Mouse (Mus musculus) lung, embryonic 15.5 days (tissue): ENCODE data around the gene 2310034G01Rik. TPM values are rescaled to one million over a fixed set of nuclear protein-coding genes. Genes with fewer than 3 reads are reported as not detected.

Source experiments
- ATAC-seq: fragments of 200-750 bp; cut with Nextera tagmentation; 2 replicates; pipeline ENCODE4 v1.8.0; 2017; ENCODE audit warnings: moderate number of reproducible peaks, borderline replicate concordance; ENCODE audit not compliant: low FRiP score, low TSS enrichment; ENCODE audit errors: extremely low read depth
- H3K27ac ChIP-seq: fragments of 300-500 bp; sonication (generic); 2 replicates; pipeline ENCODE4 v1.5.1; 2015; ENCODE audit warnings: moderate library complexity, mild to moderate bottlenecking, inconsistent platforms
- H3K27me3 ChIP-seq: fragments of 300-500 bp; sonication (generic); 2 replicates; pipeline ENCODE4 v1.6.1; 2015; ENCODE audit warnings: inconsistent platforms
- H3K36me3 ChIP-seq: fragments of 300-500 bp; sonication (generic); 2 replicates; pipeline ENCODE4 v1.6.1; 2015; ENCODE audit warnings: inconsistent platforms
- H3K4me1 ChIP-seq: fragments of 300-500 bp; sonication (generic); 2 replicates; pipeline ENCODE4 v1.6.1; 2015; ENCODE audit warnings: inconsistent platforms
- H3K4me2 ChIP-seq: fragments of 300-500 bp; sonication (generic); 2 replicates; pipeline ENCODE4 v1.6.1; 2015; ENCODE audit warnings: inconsistent platforms, mild to moderate bottlenecking, moderate library complexity
- H3K4me3 ChIP-seq: fragments of 300-500 bp; sonication (generic); 2 replicates; pipeline ENCODE4 v1.5.1; 2015; ENCODE audit warnings: mild to moderate bottlenecking, inconsistent platforms
- H3K9ac ChIP-seq: fragments of 300-500 bp; sonication (generic); 2 replicates; pipeline ENCODE4 v1.6.1; 2015; ENCODE audit warnings: inconsistent platforms
- H3K9me3 ChIP-seq: fragments of 300-500 bp; sonication (generic); 2 replicates; pipeline ENCODE4 v1.6.1; 2016; ENCODE audit warnings: inconsistent platforms
- WGBS: fragments of 180-500 bp; shearing (Covaris S2); methylation state at CpG from one replicate; pipeline ENCODE4 v1.1.7; 2015; 5-methylcytosine and 5-hydroxymethylcytosine counted together
- polyA plus RNA-seq: library from polyadenylated mRNA; unstranded; fragments of >200 nt; fragmentation: Nextera tagmentation; extraction: Ambion mirVana; gene quantifications from 2 replicates; pipeline ENCODE4 v1.2.1, GENCODE M21; 2015

Gene 2310034G01Rik
- polyA plus RNA-seq, 1 experiment from 2014 or later, result 2.0 TPM

DNA sequence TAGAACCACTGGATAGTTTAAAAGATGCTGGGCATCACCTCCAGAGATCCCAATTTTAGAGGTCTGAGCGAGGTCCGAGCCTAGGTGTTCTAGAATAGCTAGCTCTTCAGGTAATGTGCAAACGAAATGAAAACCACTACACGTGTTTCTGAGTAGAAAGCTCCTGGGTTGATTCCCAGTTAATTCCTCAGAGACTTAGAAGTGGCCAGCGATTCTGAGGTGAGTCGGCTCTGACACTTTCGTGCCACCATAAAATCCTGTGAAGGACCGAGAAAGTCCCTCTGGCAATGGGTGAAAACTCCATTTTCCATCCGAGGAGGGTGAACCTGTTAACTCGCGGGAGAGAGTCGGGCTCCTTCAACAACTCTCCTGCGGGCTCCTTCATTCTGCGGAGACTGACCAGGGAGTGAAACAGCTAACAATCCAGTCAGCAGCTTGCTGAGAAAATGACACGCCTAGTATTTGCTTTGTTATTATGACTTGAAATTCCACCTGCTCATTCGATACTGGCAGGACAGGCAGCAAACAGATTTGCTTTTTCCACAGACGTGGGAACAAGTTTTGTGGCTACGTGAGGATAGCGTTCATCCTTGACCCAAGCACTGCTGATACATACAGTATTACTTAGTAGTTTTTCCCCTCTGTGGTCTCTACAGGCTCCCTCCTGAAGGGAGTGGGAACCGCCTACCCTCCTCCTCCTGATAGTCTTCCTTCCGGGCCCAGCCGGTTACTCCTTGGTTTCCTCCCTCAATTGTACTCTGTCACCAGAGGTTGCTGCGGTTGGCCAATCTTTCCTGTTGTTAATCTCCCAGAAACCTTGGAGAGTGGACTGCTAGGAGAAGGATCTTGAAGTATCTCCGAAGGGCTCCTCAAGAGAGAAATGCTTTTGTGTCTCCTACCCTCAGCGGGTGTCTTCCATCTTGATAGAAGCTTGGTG lies 7.5 kb upstream of the 2310034G01Rik start:
- 18% methylated on average over 25 of the region's 25 CpGs for WGBS
- H3K4me1 ChIP-seq, result peaks cover 15% of the 10 kb centered on the region; the same call in 1 of the 2 replicates
- peak overlapping the region; percentile 80 for H3K4me2 ChIP-seq
- no peak for ATAC-seq
- H3K27ac ChIP-seq, result peak overlapping the region; percentile 67
- H3K36me3 ChIP-seq, result no peaks in the 10 kb centered on the region
- H3K4me3 ChIP-seq, result peak overlapping the region; percentile 51
- H3K9ac ChIP-seq, result peak overlapping the region; percentile 42
- peaks cover 18% of the 10 kb centered on the region; the same call in 1 of the 2 replicates for H3K27me3 ChIP-seq
- no peaks in the 10 kb centered on the region for H3K9me3 ChIP-seq

DNA sequence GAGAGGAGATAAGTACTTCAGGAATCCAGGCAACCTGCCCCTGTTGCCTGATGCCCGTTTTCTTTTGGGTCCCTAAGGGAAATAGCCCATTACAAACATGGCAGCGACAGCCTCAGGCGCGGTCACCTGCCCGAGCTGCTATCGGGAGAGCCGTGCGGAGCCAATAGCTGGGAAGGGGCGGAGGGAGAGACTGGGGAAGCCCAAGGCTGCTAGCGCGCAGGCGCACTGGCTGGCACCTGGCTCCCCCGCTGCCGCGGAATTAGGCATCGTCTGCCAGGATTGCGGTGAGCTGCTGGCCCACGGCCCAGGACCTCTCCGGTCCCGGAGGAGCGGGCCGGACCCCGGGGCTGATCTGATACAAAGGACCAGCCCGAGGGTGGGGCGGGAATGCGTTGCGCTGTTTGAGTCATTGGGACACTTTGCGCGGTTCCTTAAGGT lies 6.6 kb upstream of the 2310034G01Rik start:
- peaks cover 15% of the 10 kb centered on the region; the same call in 1 of the 2 replicates for H3K4me1 ChIP-seq
- peak overlapping the region; percentile 42 for H3K9ac ChIP-seq
- peaks cover 18% of the 10 kb centered on the region; the same call in 1 of the 2 replicates for H3K27me3 ChIP-seq
- H3K4me3 ChIP-seq, result peak overlapping the region; percentile 51
- no peaks in the 10 kb centered on the region for H3K9me3 ChIP-seq
- peak overlapping the region; percentile 80 for H3K4me2 ChIP-seq
- WGBS, result under 1% methylated on average over 29 of the region's 29 CpGs
- H3K27ac ChIP-seq, result peak overlapping the region; percentile 67; the same call in 1 of the 2 replicates
- H3K36me3 ChIP-seq, result no peaks in the 10 kb centered on the region
- ATAC-seq, result peak; percentile 82; the same call in 1 of the 2 replicates

DNA sequence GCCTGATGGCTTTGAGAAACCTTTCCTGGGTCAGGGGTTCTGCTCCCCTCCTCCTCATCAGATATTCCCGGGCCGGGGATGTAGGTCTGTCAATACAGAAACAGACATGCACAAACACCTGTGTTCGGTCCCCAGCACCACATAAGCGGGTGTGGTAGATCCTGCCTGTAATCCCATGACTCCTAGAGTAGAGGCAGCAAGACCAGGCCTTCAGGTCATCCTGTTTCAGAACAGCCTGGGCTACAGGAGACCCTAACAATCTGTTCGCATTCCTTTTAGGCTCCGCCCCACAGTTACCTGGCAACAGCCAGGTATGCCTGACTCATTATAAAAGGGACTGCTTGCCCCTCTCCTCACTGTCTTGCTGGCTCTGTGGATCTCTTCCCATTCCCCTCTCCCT lies 552 bp downstream of the 2310034G01Rik start:
- Histone ChIP-seq H3K27ac (peak overlapping the region; percentile 80), H3K27me3 (0 out of 2 replicates have a peak, but pooled peaks cover 3% of the 10 kb centered on the region), H3K4me2 (peak overlapping the region; percentile 91), H3K9ac (peak overlapping the region; percentile 68), H3K4me1 (peaks cover 20% of the 10 kb centered on the region), H3K9me3 (no peaks in the 10 kb centered on the region), H3K36me3 (no peaks in the 10 kb centered on the region), H3K4me3 (peak overlapping the region; percentile 62)
- ATAC-seq, result 0 out of 2 replicates have a peak, but pooled peaks have one; percentile 12
- WGBS, result 26% methylated on average over 6 of the region's 6 CpGs

DNA sequence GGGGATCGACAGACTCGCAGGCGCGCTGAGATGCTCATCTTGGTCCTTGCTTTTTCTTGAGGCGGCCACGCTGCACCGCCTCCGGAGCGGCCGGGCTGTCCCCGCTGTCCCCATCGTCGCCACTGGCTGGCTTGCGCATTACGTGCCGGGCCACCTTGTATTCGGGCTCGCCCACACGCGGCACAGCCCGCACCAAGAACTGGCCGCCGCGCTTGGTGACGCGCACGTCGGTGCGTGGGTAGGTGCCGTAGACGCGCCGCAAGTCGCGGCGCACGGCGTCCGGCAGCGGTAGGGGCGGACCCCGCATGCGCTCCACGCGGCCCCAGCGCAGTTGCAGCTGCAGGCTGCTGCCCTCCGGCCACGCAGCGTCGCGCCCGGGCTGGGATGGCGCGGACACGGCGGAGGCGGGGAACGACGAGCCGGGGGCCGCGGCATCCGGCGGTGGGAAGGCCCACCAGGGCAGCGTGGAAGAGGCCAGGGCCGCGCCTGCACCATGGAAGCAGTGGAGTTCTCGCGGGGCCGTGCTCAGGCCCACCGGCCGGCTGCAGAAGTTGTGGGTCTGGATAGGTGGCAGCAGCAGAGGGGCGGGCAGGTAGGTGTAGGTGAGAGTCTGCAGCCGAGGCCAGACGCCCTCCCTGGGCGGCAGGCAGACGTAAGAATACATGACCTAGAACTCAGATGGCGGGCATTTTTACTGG lies 1.2 kb downstream of the 2310034G01Rik start:
- peak overlapping the region; percentile 68 for H3K9ac ChIP-seq
- H3K4me1 ChIP-seq, result peaks cover 20% of the 10 kb centered on the region
- no peaks in the 10 kb centered on the region for H3K9me3 ChIP-seq
- peak overlapping the region; percentile 91 for H3K4me2 ChIP-seq
- no peaks in the 10 kb centered on the region for H3K36me3 ChIP-seq
- peak overlapping the region; percentile 80 for H3K27ac ChIP-seq
- H3K27me3 ChIP-seq, result 0 out of 2 replicates have a peak, but pooled peaks cover 3% of the 10 kb centered on the region
- peak overlapping the region; percentile 62 for H3K4me3 ChIP-seq
- WGBS, result under 1% methylated on average over 78 of the region's 78 CpGs
- ATAC-seq, result peak; percentile 83

DNA sequence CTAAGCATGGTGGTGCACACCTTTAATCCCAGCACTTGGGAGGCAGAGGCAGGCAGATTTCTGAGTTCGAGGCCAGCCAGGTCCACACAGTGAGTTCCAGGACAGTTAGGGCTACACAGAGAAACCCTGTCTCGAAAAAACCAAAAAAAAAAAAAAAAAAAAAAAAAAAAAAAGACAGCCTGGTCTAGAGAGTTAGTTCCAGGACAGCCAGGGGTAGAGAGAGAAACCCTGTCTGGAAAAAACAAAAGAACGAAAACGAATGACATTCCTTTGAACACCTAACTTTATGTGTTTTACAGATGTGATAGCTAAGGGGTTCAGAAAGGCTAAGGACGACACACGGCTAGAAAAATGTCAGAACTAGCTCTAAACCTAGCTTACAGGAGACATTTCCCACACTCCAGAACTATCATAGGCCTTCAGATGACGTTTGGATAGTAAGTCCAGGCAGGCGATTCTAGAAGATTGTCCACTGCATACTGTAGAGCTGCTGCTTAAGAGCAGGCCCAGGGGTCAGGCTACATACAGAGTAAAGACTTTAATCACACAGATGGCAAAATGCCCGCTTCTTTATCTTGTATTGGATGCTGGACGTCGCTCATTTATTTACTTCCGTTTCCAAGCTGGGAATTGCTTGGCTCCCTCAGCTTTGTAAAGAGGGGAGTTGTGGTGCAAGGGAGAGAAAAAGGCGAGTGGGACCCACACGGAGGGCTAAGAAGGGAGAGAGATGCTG lies 2.0 kb downstream of the 2310034G01Rik start:
- peaks cover 6% of the 10 kb centered on the region; the same call in 1 of the 2 replicates for H3K27me3 ChIP-seq
- H3K9me3 ChIP-seq, result no peaks in the 10 kb centered on the region
- H3K27ac ChIP-seq, result peak overlapping the region; percentile 80
- ATAC-seq, result no peak; the same call in 1 of the 2 replicates
- H3K9ac ChIP-seq, result peak overlapping the region; percentile 68
- H3K4me1 ChIP-seq, result peaks cover 20% of the 10 kb centered on the region
- 28% methylated on average over 14 of the region's 14 CpGs for WGBS
- H3K4me3 ChIP-seq, result peak overlapping the region; percentile 62
- peak overlapping the region; percentile 91 for H3K4me2 ChIP-seq
- H3K36me3 ChIP-seq, result no peaks in the 10 kb centered on the region

DNA sequence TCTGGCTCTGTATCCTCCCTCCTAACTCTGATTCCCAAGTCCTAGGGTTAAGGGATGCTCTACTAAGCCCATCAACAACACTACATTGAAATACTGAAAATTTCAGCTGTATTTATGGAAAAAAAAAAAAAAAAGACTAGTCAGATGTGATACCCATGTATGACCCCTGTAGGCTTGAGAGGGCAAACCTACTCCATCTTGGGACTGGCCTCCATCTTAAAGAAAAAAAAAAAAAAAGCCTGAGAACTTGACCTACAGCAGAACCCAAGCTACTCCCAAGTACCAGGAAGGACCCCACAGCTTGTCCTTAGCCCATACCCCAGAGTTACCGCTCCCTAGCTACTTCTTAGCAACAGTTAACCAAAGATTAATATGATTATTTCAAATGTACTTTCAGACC lies 3.0 kb downstream of the 2310034G01Rik start:
- no peak for ATAC-seq
- Histone ChIP-seq H3K4me2 (no peak overlapping the region), H3K36me3 (no peaks in the 10 kb centered on the region), H3K4me3 (no peak overlapping the region), H3K9ac (no peak overlapping the region), H3K27ac (no peak overlapping the region), H3K4me1 (peaks cover 20% of the 10 kb centered on the region), H3K9me3 (no peaks in the 10 kb centered on the region), H3K27me3 (peaks cover 6% of the 10 kb centered on the region; the same call in 1 of the 2 replicates)
- WGBS, result 91% methylated on average over 1 of the region's 1 CpGs

DNA sequence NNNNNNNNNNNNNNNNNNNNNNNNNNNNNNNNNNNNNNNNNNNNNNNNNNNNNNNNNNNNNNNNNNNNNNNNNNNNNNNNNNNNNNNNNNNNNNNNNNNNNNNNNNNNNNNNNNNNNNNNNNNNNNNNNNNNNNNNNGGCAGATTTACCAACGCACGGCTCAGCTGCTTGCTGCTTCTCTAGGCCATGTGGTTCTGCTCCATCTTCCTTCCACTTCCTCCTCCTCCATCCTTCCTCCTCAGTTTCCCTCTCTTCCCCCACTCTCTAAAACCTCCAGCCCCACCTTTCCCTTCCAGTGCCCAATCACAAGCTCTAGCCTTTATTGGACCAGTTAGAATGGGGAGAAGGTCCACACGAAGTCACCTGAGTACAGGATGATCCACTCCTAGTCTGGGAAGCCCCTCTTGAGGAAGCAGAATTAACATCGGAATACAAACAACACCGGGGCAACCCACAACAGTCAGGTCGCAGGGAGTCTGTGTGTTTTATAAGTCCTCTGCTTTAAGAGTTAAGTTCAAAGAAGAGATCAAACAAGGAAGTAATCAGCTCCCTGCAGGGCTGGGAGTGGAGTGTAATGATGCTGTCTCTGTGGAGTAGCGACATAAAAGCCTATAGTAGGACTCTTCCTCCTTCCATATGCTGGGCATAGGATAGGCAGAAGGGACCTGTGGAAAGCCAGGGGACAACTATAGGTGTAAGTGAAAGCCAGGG lies 5.2 kb downstream of the 2310034G01Rik start:
- Histone ChIP-seq H3K4me1 (peaks cover 14% of the 10 kb centered on the region), H3K36me3 (no peaks in the 10 kb centered on the region), H3K27ac (no peak overlapping the region), H3K9me3 (no peaks in the 10 kb centered on the region), H3K4me2 (no peak overlapping the region), H3K4me3 (no peak overlapping the region), H3K27me3 (peaks cover 6% of the 10 kb centered on the region; the same call in 1 of the 2 replicates), H3K9ac (no peak overlapping the region)
- no peak for ATAC-seq
- 16% methylated on average over 7 of the region's 7 CpGs for WGBS

DNA sequence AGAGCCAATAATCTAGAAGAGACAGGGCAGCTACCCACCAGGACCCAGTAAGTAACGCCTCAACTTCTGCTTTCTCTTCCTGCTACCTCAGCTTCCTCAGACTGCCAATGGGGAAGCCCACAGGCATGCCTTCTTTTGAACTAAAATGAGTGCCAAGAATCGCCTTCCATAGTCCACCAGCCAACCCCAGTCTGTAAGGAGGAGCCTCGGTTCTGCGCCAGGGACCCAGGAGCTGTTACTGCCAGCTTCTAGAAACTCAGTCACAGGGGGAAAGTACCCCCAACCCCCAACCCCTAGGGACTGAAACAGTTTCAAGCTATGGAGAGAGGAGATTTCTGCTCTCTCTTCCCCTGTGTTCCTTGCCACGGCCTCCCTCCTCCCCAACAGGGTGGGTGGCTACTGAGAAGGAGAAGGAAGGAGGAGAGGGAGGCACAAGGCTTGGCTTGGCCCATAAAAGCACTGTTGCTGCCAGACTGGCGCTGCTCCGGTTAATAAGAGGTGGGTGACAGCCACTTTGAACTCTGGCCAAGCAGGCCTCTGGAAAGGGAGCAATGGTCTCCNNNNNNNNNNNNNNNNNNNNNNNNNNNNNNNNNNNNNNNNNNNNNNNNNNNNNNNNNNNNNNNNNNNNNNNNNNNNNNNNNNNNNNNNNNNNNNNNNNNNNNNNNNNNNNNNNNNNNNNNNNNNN lies 10.7 kb downstream of the 2310034G01Rik start:
- Histone ChIP-seq H3K9ac (no peak overlapping the region), H3K9me3 (no peaks in the 10 kb centered on the region), H3K4me3 (peak overlapping the region; percentile 85; the same call in 1 of the 2 replicates), H3K36me3 (no peaks in the 10 kb centered on the region), H3K4me1 (peaks cover 23% of the 10 kb centered on the region), H3K27me3 (peaks cover 3% of the 10 kb centered on the region; the same call in 1 of the 2 replicates), H3K4me2 (peak overlapping the region; percentile 47), H3K27ac (peak overlapping the region; percentile 41)
- ATAC-seq, result peak; percentile 12; the same call in 1 of the 2 replicates
- 58% methylated on average over 7 of the region's 7 CpGs for whole genome bisulfite sequencing

DNA sequence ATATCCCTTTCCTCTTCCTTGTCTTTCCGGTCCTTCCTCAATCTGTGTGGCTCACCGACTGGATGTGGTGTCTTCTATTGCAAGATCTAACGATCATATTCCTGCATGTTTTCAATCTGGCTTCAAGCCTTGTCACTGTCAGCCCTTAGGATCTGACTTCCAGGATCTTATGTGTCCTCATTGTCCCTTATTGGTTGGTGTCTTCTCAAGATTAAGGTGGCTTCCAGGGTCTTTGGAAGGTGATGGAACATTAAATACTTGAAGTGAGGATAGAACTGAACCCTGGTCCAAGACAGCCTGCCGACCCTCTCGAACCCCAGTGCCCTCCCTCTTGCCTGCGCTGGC lies 11.2 kb downstream of the 2310034G01Rik start:
- no peaks in the 10 kb centered on the region for H3K36me3 ChIP-seq
- peak; percentile 17; the same call in 1 of the 2 replicates for ATAC-seq
- peak overlapping the region; percentile 41 for H3K27ac ChIP-seq
- H3K4me3 ChIP-seq, result peak overlapping the region; percentile 85
- H3K9me3 ChIP-seq, result no peaks in the 10 kb centered on the region
- H3K4me2 ChIP-seq, result peak overlapping the region; percentile 47
- WGBS, result 45% methylated on average over 6 of the region's 6 CpGs
- peaks cover 23% of the 10 kb centered on the region for H3K4me1 ChIP-seq
- 0 out of 2 replicates have a peak overlapping the region, but pooled peaks have one; percentile 22 for H3K9ac ChIP-seq
- H3K27me3 ChIP-seq, result peaks cover 3% of the 10 kb centered on the region; the same call in 1 of the 2 replicates

DNA sequence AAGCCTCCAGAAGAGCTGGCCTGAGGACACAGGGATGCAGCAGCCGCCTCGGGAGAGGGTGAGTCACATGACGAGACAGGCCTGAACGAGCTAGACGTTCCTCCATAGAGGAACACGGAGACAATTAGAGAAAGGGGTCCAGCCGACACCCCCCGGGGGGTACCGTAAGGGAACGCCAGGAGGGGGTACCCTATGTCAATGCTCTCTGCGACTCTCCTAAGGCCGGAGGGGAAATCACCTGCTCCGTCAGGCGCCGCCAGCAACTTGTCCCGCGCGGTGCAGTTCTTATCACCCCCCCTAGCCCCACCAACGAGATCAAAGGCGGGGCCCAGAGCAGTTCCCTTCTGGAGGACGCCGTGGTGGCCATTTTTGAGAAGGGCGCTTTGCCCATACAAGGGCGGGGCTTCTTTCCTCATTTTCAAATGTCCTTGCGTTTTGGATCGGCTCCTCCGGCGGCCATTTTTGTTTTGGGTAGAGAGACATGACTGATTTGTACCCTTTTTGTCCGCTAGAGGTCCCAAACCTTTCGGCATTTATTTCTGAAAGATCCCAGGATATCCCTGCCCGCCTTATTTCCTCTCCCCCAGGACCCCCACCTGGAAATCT lies 11.7 kb downstream of the 2310034G01Rik start, which contains the start of gene Cuedc2:
Gene Cuedc2 (minus strand): TSS at position 372 of the 606 bp plus-strand sequence.
- H3K9me3 ChIP-seq, result no peaks in the 10 kb centered on the region
- ATAC-seq, result peak; percentile 87
- H3K4me2 ChIP-seq, result peak within 1 kb of the TSS; percentile 82
- H3K27ac ChIP-seq, result peak within 1 kb of the TSS; percentile 41
- H3K9ac ChIP-seq, result peak within 1 kb of the TSS; percentile 77
- WGBS, result under 1% methylated on average over 31 of the region's 31 CpGs
- no peaks in the 10 kb centered on the region for H3K36me3 ChIP-seq
- H3K4me3 ChIP-seq, result peak within 1 kb of the TSS; percentile 85
- no peaks in the 10 kb centered on the region for H3K27me3 ChIP-seq
- peaks cover 23% of the 10 kb centered on the region for H3K4me1 ChIP-seq
